Comparison of ENCODE assay signal across 8 mouse cellular contexts in genomic region chr1:59609896-59610295, GRCm38 (mm10).
DNase-seq lines count a peak whose midpoint lies in the region; ATAC-seq lines count a peak whose summit lies in the region.

No protein-coding gene starts in this region.

- 54% methylated on average over 10 of the region's 10 CpGs for WGBS in embryonic facial prominence, embryonic 12.5 days
- 42% methylated on average over 10 of the region's 10 CpGs for WGBS in stomach, embryonic 15.5 days

- peak overlapping the region; percentile 46; the same call in 1 of the 2 replicates for H3K27ac ChIP-seq in embryonic facial prominence, embryonic 12.5 days
- no peak overlapping the region for H3K27ac ChIP-seq in stomach, embryonic 15.5 days

- no peak overlapping the region for H3K9ac ChIP-seq in embryonic facial prominence, embryonic 12.5 days
- H3K9ac ChIP-seq in stomach, embryonic 15.5 days = no peak overlapping the region

- no peaks in the 10 kb centered on the region for H3K27me3 ChIP-seq in embryonic facial prominence, embryonic 12.5 days
- no peaks in the 10 kb centered on the region for H3K27me3 ChIP-seq in stomach, embryonic 15.5 days (replicated peaks)

- H3K4me2 ChIP-seq in embryonic facial prominence, embryonic 12.5 days (replicated peaks) = no peak overlapping the region
- H3K4me2 ChIP-seq in stomach, embryonic 15.5 days = no peak overlapping the region

- no peaks in the 10 kb centered on the region for H3K36me3 ChIP-seq in embryonic facial prominence, embryonic 12.5 days
- no peaks in the 10 kb centered on the region for H3K36me3 ChIP-seq in stomach, embryonic 15.5 days

- peak; percentile 23 for DNase-seq in gastrocnemius, postnatal 10 days
- no peak for DNase-seq in gastrocnemius, postnatal 25 days
- peak; percentile 47 to 52 for DNase-seq in kidney, adult 8-10 months
- DNase-seq in right cerebral cortex, postnatal 36 days (ENCODE audit: low spot score in 2 of 2) = no peak
- DNase-seq in urinary bladder, postnatal 10 days (ENCODE audit: low spot score) = no peak
- DNase-seq in right cerebral cortex, adult 2 months (ENCODE audit: low spot score in 2 of 2) = no peak

- no peak for ATAC-seq in embryonic facial prominence, embryonic 12.5 days (ENCODE audit: insufficient number of reproducible peaks, insufficient read depth, low FRiP score, low TSS enrichment)
- peak; percentile 23; the same call in 1 of the 2 replicates for ATAC-seq in stomach, embryonic 15.5 days (ENCODE audit: insufficient read depth, low FRiP score, low read depth)

- H3K4me3 ChIP-seq in embryonic facial prominence, embryonic 12.5 days = no peak overlapping the region
- H3K4me3 ChIP-seq in stomach, embryonic 15.5 days (replicated peaks) = no peak overlapping the region

- H3K9me3 ChIP-seq in embryonic facial prominence, embryonic 12.5 days = no peaks in the 10 kb centered on the region
- H3K9me3 ChIP-seq in stomach, embryonic 15.5 days = no peaks in the 10 kb centered on the region

- H3K4me1 ChIP-seq in embryonic facial prominence, embryonic 12.5 days = no peaks in the 10 kb centered on the region
- no peaks in the 10 kb centered on the region for H3K4me1 ChIP-seq in stomach, embryonic 15.5 days

Comparison
In these comparisons a context has a peak if more than half of its experiments do, and no peak if none do; other contexts are left out.
1. DNase-seq: peak in gastrocnemius, postnatal 10 days (single experiment) and kidney, adult 8-10 months (2 of 2); none in gastrocnemius, postnatal 25 days (single experiment), right cerebral cortex, postnatal 36 days (0 of 2), urinary bladder, postnatal 10 days (single experiment) and right cerebral cortex, adult 2 months (0 of 2).